Comparison of ENCODE assay signal across 18 mouse cellular contexts in genomic region chr17:50211816-50212215, GRCm38 (mm10).
"Had no signal": no experiment of that assay in that cellular context is flagged by ENCODE, and none has a peak within 500 bp of the region (broad histone marks: within the 10 kb centered on the region; RNA-seq: fewer than 3 reads in every experiment).

No protein-coding gene starts in this region.

- DNase-seq: liver, postnatal 0 days; lung, adult 2 months; lung, postnatal 4 days; midbrain, embryonic 14.5 days; retina, postnatal 1 day; right cerebral cortex, adult 18-20 months; right cerebral cortex, postnatal 25 days; thymus, adult 2 months; thymus, postnatal 25 days; thymus, postnatal 4 days had no signal

- H3K4me3 ChIP-seq: lung, embryonic 15.5 days; midbrain, embryonic 10.5 days; midbrain, embryonic 12.5 days; myocyte; neural tube, embryonic 13.5 days; neural tube, embryonic 15.5 days; stomach, embryonic 15.5 days had no signal

- H3K36me3 ChIP-seq: lung, embryonic 15.5 days; midbrain, embryonic 10.5 days; midbrain, embryonic 12.5 days; neural tube, embryonic 13.5 days; neural tube, embryonic 15.5 days; stomach, embryonic 15.5 days had no signal

- H3K27me3 ChIP-seq: lung, embryonic 15.5 days; midbrain, embryonic 12.5 days; neural tube, embryonic 13.5 days; neural tube, embryonic 15.5 days; stomach, embryonic 15.5 days had no signal

- H3K9me3 ChIP-seq: lung, embryonic 15.5 days; midbrain, embryonic 10.5 days; midbrain, embryonic 12.5 days; neural tube, embryonic 13.5 days; neural tube, embryonic 15.5 days; stomach, embryonic 15.5 days had no signal

- H3K27ac ChIP-seq: lung, embryonic 15.5 days; midbrain, embryonic 10.5 days; midbrain, embryonic 12.5 days; neural tube, embryonic 13.5 days; neural tube, embryonic 15.5 days; stomach, embryonic 15.5 days; stomach, postnatal 0 days had no signal

- H3K4me1 ChIP-seq: lung, embryonic 15.5 days; midbrain, embryonic 10.5 days; midbrain, embryonic 12.5 days; neural tube, embryonic 13.5 days; neural tube, embryonic 15.5 days; stomach, embryonic 15.5 days had no signal
